Mouse (Mus musculus) liver, embryonic 14.5 days (tissue): ENCODE measurements around the gene Zc3h4.
"Not testable (repeated sequence)": the region's sequence is repeated elsewhere in the genome, so short reads cannot be mapped to it uniquely, and the experiment has no call there.

Source experiments
- CTCF ChIP-seq: IDR thresholded peaks from 2 replicates; pipeline ENCODE4 v1.5.1; 2016; ENCODE audit warnings: antibody characterized with exemption, low read depth, control low read depth
- EP300 ChIP-seq: IDR thresholded peaks from 2 replicates; pipeline ENCODE4 v1.6.1; 2016; ENCODE audit warnings: antibody characterized with exemption, low read depth

GRCm38 (mm10) chr7:16389942-16390341 lies 10.8 kb upstream of the Zc3h4 start:
- not testable (repeated sequence) for TF ChIP-seq CTCF, EP300
